Mouse (Mus musculus): ENCODE data around the gene Mpped2.

Gene Mpped2

DNA sequence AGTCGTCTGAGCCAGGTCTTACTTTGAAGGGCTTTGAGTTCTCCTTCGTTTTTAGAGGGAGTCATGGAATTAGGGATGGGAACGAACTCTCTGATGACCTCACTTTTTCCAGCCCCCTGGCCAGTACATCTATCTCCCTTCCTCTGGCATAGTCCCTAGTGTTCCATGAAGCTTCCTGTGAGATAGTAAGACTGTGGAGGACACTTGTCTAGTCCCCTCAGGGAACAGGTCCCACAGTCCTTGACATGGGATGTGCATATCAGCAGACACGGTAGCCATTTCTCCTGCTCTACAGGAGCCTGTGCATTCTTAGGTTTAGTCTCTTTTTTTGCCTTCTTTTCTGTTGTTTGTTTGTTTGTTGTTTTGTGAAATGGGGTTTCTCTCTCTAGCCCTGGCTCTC is 105.8 kb downstream of the Mpped2 start:
- no peak for DNase-seq (ENCODE audit: low spot score)

DNA sequence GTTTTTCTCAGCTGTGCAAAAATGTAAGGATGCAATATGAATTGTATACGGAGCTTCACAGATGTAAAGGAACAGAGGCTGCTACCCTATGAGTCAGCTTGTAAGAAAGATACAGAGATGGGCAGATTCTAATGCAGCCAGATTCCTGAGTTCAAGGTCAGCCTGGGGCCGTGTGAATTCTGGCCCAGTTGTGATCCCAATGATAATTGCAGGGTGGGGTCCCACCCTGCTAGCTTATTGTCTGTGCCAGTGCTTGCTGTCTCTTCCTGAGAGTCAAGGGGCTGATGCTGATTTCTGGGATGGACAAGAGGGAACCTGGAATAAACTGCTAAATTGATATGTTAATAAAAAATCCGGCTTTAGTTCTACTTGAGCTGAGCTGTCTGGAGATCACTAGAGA is 122.8 kb downstream of the Mpped2 start:
- DNase-seq (ENCODE audit: low spot score): no peak

DNA sequence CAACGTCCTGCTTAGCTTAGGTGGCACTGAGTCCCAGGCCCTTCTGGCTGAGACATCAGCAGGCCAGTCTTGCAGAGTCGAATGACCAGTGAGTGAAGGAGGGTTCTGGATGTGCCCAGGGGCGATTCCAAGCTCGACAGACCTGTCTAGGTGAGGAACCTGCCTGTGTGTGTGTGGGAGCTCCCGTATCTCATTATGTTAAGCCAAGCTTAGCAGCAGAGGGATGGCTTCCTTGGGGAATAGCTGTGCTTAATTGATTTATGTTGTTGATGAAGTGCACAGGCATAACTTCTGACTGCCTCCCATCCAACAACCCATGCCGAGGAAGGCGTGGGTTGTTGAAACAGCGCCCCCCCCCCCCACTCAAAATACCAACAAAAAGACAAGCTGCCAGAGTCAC is 128.2 kb downstream of the Mpped2 start:
- DNase-seq (ENCODE audit: low spot score): no peak

DNA sequence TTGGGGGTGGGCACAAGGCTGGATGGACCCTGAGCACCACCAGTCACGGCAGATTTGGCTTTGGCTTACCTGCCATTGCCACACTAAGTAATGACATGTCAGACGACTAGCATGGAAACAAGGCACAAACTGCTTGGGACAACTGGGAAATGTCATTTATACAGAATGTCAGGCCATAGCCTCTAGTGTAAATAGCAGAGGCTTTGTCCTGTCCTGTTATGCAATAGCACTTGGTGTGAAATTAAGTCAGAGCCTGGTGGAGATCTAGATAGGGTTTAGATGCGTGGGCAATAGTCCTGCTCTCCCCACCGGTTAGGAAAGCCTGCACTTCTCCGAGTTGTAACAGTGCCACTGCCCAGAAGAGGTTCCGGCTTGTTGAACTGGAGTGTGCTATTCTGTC is 128.8 kb downstream of the Mpped2 start:
- DNase-seq (ENCODE audit: low spot score): no peak

DNA sequence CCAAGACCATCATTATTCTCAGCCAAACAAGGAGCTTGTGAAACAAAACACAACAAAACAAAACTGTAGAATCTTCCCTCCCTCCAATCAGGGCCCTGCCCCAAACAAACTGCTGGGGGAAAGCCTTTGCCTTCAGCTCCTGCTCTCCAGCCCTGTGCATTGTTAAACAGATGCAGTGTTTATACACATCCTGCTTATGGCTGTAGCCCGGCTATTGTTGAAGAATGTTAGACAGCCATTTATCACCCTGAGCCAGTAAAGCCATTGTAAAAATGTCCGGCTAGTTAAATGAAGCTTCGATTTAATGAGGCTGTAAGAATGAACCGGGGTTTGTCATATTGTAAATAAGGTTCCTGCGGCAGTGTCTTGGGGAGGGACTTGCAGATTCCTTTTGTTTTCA is 129.5 kb downstream of the Mpped2 start:
- DNase-seq (ENCODE audit: low spot score): no peak

DNA sequence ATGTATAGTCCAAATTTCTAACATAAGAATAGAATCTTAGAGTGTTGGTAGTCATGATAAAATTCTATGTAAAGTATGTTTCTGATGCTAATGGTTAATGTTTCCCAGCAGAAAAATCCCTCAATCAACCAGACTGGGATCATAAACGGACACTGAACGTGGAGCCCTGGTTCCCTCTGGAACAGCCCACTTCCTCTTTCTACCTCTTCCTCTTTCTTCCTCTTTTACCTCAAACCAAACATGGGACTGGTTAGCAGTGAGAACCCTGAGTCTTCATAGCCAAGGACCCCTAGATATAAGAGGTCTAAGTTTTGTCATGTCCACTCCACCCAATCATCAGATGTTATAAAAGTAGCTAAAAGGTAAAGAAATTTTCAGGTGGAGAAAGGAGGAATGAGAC is 132.4 kb downstream of the Mpped2 start:
- DNase-seq (ENCODE audit: low spot score): no peak

DNA sequence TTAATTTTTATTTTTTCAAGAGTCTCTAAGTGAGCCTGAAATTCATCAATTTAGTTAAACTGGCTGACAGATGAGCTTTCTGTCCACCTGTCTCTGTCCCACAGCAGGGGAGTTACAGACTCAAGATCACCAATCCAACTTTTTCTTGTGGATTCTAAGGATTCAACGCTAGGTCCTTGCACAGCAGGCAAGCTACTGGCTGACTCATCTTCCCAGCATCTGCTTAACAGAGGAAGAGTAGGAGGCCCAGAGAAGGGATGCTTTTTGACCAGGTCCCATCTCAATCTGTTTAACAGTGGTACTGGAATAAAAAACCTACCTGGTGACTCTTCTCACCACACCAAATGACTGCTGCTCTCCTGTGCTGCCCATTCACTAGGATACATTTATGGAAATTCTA is 133.0 kb downstream of the Mpped2 start:
- no peak for DNase-seq (ENCODE audit: low spot score)

DNA sequence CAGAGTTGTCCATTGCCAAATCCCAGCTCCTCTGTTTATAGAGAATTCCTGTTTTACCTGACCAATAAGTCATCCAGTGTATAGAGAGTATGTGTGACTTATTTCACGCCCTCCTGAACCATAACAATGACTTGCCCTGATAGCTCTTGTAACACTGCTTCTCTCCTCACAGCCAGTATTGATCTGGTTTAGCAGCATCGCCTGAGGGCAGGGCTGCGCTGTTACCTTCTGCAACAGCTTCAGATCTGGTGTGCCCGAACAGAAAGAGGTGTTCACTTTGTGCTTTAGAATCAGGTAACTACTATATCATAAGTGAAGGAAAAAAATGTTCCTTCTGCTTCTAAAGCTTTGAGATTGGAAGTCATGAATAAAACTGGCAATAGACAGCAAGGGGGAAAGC is 133.7 kb downstream of the Mpped2 start:
- no peak for DNase-seq (ENCODE audit: low spot score)

DNA sequence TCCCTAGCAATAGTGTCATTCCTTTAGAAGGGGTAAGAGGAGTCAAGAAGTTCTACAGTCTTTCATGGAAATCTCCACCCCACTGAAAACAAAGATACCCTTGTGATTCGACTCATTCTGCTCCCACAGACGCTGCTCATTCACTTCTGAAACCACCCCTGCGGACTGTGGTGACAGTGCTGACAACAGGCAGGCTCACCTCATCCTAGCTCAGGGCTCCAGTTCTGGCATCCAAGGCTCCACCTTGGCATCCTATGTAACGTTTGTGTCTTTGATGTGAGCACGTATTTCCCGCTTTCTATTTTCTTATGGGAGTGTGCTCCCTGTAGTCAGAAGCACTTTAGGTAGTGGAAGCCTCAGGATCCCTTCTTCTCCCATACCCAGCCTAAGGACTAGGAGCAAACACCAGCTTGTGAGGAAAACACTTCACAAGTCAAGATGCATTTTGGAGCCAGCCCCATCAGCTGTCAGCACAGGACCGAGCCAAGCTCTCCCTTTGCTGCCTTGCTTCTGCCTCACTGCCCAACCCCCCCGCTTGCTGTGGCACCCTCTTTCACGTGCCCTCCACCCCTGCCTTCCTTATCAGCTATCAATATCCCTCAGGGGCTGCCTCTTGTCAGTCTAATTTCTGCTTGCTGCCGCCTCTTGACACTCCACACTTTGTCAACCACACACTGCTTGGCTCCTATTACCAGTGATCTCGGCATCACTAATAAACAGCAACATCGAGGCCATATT is 135.7 kb downstream of the Mpped2 start:
- no peak for DNase-seq (ENCODE audit: low spot score)

DNA sequence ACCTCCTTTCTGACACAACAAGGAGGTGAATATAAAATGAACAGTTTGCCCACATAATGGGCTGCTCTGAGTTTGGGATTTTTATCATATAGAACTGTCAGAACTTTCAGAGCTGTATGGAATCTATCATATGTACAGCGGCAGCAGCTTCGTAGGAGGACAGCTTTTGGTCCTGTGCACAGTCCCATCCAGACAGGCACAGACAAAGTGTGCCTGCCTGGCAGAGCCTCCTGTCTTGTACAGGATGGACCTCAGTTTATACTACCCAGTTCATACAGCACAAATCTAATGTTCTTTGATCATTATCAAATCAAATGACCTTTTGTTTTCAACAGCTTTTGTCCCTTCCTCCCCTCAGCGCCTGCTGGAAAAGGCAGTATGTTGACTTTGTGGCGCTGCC is 136.4 kb downstream of the Mpped2 start:
- no peak for DNase-seq (ENCODE audit: low spot score)

DNA sequence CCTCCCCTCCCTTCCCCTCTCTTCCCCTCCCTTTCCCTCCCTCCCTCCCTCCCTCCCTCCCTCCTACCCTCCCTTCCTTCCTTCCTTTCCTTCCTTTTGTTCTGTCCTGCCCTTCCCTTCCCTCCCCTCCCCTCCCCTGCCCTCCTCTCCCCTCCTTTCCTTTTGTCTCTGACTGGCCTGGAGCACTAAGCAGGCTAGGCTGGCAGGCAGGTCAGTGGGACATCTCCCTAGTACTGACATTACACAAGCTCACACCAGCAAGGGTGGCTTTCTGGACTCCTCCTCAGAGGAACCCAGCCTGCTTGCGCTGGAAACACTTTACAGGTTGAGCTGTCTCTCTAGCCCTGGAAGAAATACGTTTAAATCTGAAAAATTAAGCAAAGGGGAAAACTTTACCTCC is 139.5 kb downstream of the Mpped2 start:
- no peak for DNase-seq (ENCODE audit: low spot score)

DNA sequence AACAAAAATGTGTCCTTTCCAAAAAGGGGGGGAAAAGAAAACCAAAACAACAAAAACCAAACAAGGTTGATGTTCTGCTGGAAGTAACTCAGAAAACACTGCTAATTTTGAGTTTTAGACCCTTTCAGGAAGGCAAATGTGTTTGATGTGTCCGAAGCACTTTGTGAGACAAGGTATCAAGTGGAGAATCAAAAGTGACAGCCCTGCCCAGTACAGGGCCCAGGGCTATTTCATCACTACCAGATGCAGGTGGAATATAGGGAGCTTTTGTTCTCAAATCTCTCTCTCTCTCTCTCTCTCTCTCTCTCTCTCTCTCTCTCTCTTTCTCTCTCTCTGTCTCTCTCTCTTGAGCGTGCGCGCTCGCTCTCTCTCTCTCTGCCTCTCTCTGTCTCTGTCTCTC is 140.1 kb downstream of the Mpped2 start:
- no peak for DNase-seq (ENCODE audit: low spot score)

DNA sequence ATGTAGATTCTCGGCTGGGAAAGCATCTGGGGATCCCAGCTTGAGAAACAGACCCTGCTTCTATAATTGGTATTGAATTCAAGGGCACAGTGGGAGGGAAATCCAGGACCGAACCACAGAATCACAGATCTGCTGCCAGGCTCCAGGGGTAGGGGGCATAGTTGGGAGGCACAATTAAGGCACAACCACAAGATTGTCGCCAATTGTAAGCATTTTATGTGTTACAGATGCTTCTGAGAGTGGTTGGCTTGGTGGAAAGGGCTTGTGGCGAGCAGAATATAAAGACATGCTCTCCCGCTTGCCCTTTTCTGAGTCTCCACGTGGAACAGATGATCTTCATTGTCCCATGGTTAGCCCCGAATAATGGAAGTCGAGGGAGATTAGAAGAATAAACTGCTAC is 142.3 kb downstream of the Mpped2 start:
- DNase-seq (ENCODE audit: low spot score): no peak

DNA sequence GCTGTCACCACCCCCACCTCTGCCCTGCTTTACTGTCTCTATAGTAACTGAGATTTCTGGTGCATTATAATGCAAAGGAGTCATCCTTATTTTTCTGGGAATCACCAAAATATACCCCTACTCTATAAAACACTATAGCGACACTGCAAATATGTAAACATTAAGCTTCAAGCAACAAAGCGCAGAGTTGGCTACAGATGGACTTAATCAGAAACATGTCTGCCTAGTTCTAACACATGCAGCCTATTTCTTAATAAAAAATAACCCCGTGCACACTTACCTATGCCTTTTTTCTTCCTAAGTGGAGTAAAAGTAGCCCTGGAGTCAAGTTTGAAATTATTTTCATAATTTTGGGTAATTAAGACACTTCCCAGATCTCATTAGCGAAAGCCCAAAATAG is 144.2 kb downstream of the Mpped2 start:
- no peak for DNase-seq (ENCODE audit: low spot score)

DNA sequence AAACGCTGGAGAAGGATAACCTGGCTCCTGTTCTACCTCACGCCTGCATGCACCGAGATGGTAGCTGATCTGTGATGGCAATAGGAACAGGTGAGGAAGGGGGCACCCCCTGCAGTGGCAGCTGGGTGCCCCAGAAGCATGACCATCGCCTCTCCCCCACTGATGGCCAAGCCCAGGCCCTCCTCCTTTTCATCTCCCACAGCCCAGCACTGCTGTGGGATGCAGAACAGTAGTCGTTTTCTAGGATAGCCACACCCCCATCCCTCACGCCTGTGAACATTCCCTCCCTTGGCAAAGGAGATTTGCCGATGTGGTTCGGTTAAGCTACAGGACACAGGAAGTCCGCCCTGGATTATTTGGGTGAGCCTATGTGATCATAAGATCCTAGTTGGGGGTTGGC is 151.1 kb downstream of the Mpped2 start:
- DNase-seq (ENCODE audit: low spot score): no peak

DNA sequence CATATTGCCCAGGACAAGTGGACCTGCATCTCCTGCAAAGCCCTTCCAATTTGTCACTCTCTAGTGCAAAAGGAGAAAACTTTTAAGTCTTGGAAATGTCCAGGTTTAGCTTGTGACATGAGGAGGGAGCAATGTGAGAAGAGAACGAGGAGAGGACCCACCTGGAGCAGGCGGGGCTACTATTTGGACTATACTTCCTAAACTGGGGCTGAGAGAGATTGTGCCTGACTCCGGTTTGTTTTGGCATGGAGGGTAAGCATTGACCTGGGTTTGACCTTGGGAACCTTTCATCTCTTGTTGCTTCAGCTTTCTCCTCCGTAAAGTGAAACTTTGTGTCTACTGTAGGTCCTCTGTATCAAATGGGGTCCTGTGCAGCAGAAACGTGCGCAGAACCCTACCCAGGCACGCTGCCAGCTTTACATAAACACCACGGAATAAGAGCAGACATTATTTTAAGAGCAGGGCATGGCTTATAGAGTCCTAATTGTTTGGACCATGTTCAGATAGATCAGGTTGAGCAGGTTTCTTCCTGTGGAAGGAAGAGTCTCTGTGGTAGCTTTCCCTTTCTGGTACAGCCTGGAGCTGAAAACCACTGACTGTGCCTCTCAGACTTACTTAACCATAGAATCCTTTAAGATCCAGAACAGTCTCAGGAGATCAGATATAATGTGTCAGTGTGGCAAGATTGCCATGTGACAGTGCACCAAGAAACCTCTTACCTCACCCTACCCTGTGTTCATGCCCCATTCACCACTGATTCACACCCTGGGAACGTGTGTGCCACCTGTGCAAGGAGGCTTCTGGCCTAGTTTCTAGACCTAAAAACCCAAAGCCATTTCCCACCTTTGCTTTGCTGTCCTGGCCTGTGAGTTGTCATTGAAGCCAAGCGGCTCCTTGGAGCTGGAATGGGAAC is 152.0 kb downstream of the Mpped2 start:
- no peak for DNase-seq (ENCODE audit: low spot score)

DNA sequence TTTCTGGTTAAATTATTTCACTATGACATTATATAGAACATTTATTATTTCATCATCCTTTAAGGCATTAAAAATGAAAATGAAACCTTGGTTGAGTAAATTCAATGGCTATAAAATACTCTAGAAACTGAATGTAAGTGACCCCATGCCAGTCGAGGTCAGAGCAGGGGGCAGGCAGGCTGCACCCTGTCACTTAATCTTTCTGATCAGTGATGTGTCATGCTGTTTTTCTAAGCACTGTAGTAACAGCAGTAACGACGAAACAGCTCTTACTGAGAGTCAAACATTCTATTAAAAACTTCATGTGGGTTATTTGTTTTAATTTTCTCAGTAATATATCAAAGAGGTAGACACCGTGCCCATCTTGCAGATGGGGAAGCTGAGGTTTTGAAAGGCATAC is 153.4 kb downstream of the Mpped2 start:
- no peak for DNase-seq (ENCODE audit: low spot score)

DNA sequence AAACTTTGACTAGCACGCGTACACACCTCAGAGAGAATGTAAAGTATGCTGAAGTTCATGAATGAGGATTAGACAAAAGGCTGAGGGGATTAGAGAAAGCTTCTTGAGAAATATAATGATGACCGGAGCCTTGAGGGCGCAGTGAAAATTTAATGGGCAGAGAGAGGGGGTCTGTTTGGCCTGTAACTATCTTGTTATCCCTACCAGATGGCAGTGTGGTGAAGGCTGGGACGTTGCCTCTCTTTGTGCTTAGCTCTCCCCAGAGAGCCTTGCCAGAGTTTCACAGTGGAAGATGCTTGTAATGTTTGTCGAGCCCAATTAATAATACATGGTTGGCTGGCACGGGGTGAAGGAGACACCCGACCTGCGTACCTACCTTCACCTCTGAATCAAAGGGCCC is 156.3 kb downstream of the Mpped2 start:
- DNase-seq (ENCODE audit: low spot score): no peak

DNA sequence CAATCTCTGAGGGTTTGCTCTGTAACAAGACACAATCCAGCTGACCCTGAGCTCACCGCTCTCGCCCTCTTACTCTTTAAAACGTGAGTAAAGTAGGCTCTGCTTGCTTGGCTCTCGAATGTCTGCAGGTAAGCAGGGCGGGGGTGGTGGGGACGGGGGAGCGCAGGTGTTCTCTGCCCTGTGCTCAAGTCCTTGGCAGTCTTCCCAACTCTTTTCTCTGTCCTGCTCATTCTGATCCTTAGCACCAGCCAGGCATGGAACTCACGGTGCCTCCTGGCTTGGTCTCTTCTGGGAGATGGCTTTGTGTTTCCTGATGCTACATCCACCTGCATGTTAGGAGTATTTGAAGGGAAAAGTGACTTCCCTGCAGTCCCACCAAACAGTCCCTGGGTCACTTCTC is 158.4 kb downstream of the Mpped2 start:
- DNase-seq (ENCODE audit: low spot score): no peak

DNA sequence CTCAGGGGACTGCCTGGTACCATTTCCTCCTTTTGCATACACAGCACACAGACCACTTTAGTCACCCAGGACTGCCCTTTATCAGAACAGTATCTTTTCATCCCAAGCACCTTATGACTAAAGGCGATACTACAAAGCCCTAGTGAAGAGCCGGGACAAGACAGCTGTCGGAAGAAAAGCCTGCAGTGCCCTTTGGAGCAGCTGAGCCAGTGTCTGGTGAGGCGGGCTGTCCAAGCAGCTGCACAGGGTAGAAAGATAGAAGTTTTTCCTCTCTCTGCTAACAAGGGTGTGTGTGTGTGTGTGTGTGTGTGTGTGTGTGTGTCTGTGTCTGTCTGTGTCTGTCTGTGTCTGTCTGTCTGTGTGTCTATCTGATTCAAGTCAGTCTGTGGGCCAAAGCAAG is 161.1 kb downstream of the Mpped2 start:
- no peak for DNase-seq (ENCODE audit: low spot score)

DNA sequence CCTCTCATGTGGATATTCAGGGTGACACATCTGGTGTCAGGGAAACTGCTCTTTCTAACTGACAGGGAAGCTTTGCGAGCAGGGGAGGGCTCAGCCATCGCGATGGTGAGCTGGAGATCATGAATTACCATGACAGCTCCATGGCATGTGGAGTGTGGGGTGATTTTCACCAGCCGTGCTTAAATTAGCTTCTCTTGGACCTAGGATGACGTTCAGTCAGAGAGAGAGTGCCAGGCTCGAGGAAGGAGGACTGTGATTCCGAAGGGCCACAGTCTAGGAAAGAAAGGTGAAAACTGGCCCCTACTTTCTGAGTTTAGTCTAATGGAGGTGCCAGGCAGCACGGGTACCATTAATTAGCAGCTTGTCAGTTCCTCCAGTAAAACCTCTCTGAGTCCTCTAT is 161.7 kb downstream of the Mpped2 start:
- DNase-seq (ENCODE audit: low spot score): no peak

DNA sequence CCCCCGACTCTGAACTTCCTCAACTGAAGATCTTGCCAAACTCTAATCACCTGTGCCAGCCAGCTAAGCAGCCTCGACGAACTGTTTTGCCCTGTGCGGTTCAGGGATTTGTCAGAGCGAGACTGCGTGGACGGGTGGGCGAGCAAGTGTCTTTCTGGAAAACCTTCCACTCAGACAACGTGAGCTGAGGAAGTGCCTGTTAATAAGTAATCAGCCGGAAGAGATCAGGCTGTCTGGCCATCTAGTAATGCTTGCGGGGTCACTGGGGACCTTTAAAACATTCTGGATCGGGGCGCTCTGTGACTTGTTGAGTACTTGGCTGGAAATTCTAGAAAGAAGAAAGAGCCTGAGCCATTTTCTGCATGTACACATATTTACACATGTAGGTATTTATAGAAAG is 162.1 kb downstream of the Mpped2 start:
- no peak for DNase-seq (ENCODE audit: low spot score)

DNA sequence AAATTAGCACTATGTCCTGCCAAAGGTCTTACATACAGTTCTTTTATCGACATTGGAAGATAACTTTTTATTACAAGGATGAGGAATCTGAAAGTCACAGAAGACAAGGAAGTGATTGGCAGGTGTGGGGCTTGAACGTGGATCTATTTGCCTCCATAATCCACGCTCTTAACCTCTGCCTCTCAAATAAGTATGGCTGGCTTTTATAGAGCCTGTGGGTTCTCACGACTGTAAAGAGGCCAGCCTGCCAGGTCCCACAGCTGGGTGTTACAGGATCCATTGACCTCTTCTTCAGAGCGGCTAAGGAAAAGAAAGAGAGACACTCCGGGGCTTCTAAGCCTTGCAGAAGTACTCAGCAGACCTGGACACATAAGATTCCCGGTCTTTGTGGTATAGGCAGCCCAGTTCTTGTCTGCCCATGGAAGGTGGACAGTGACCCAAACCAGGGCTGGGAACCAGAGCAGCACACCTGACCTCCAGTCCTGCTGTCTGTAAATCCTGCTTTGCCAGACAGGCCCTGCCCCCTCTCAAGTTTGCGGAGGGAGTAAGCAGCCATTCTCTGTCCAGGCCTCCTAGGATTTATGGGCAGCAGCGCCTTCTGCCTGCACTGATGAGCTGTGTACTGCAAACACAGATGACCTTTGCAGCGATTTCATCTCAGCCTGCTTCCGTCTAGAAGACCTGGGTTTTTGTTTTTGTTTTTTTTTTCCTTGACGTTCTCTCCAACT is 162.7 kb downstream of the Mpped2 start:
- DNase-seq (ENCODE audit: low spot score): no peak

All from ovary, postnatal 10 days (tissue).